In genomic region chr2:181365655-181366075, GRCm38 (mm10) we compare ENCODE assay signal across 7 mouse cellular contexts. TPM values are rescaled to one million over a fixed set of nuclear protein-coding genes. Genes with fewer than 3 reads are reported as not detected.
A peak's percentile ranks its signal among the peaks of the same experiment; 100 is the strongest.
DNase-seq lines count a peak whose midpoint lies in the region; ATAC-seq and TF ChIP-seq lines count a peak whose summit lies in the region.

No protein-coding gene starts in this region.

- no peaks in the 10 kb centered on the region for H3K9me3 ChIP-seq in lung, embryonic 15.5 days
- H3K9me3 ChIP-seq in liver, postnatal 0 days (ENCODE audit: low read length): no peaks in the 10 kb centered on the region

- 1% methylated on average over 20 of the region's 20 CpGs for WGBS in lung, embryonic 15.5 days
- WGBS in liver, postnatal 0 days (ENCODE audit: insufficient replicate concordance): 0% methylated on average over 20 of the region's 20 CpGs
- WGBS in thymus, adult 2 months: under 1% methylated on average over 20 of the region's 20 CpGs

- no peak for TF ChIP-seq EP300 in liver, postnatal 0 days (IDR thresholded peaks at IDR 0.05; ENCODE audit: low read depth)

- H3K4me1 ChIP-seq in lung, embryonic 15.5 days: peaks cover 31% of the 10 kb centered on the region
- H3K4me1 ChIP-seq in cortical plate, adult 2 months (ENCODE audit: control insufficient read depth, insufficient read depth, low read length): peaks cover 10% of the 10 kb centered on the region
- H3K4me1 ChIP-seq in liver, postnatal 0 days (ENCODE audit: insufficient read depth): peaks cover 19% of the 10 kb centered on the region
- peaks cover 10% of the 10 kb centered on the region for H3K4me1 ChIP-seq in thymus, adult 2 months (replicated peaks; ENCODE audit: control insufficient read depth, insufficient read depth, low read length)

- H3K9ac ChIP-seq in lung, embryonic 15.5 days: peak overlapping the region; percentile 91
- peak overlapping the region; percentile 81 for H3K9ac ChIP-seq in liver, postnatal 0 days (replicated peaks)

- no peak; the same call in 1 of the 2 replicates for TF ChIP-seq POLR2A in cortical plate, adult 2 months (IDR thresholded peaks at IDR 0.05; ENCODE audit: extremely low read depth, insufficient read depth, low read length)
- no peak for TF ChIP-seq POLR2A in thymus, adult 2 months (IDR thresholded peaks at IDR 0.05; ENCODE audit: control insufficient read depth, extremely low read depth, insufficient read depth, low read length, poor library complexity)

- DNase-seq in lung, postnatal 36 days: no peak
- peak; percentile 38 for DNase-seq in heart, postnatal 4 days
- peak; percentile 50 for DNase-seq in liver, postnatal 0 days
- peak; percentile 42 for DNase-seq in thymus, adult 2 months
- DNase-seq in natural killer cell, adult 2 months (ENCODE audit: low spot score in 2 of 2): no peak

- H3K27me3 ChIP-seq in lung, embryonic 15.5 days: no peaks in the 10 kb centered on the region
- H3K27me3 ChIP-seq in liver, postnatal 0 days (ENCODE audit: insufficient read depth, low read length): no peaks in the 10 kb centered on the region
- H3K27me3 ChIP-seq in thymus, adult 2 months (ENCODE audit: control insufficient read depth, insufficient read depth, low read length): no peaks in the 10 kb centered on the region

- peaks cover 35% of the 10 kb centered on the region for H3K36me3 ChIP-seq in lung, embryonic 15.5 days
- H3K36me3 ChIP-seq in liver, postnatal 0 days (replicated peaks; ENCODE audit: insufficient read depth, low read length): peaks cover 30% of the 10 kb centered on the region
- peaks cover 11% of the 10 kb centered on the region for H3K36me3 ChIP-seq in thymus, adult 2 months (ENCODE audit: control insufficient read depth, insufficient read depth, low read length)

- peak; percentile 66 for ATAC-seq in lung, embryonic 15.5 days (ENCODE audit: borderline replicate concordance, extremely low read depth, low FRiP score, low TSS enrichment)
- peak; percentile 70 for ATAC-seq in liver, postnatal 0 days

- no peak for TF ChIP-seq CTCF in cortical plate, adult 2 months (IDR thresholded peaks at IDR 0.05; ENCODE audit: extremely low read depth, insufficient read depth, low read length)
- TF ChIP-seq CTCF in liver, postnatal 0 days (IDR thresholded peaks at IDR 0.05; ENCODE audit: low read depth): no peak
- TF ChIP-seq CTCF in thymus, adult 2 months (IDR thresholded peaks at IDR 0.05; ENCODE audit: borderline replicate concordance, control insufficient read depth, extremely low read depth, insufficient read depth, low read length, poor library complexity): 0 out of 2 replicates have a peak, but pooled peaks have one; percentile 32

- peak overlapping the region; percentile 95 for H3K4me2 ChIP-seq in lung, embryonic 15.5 days
- peak overlapping the region; percentile 99 for H3K4me2 ChIP-seq in liver, postnatal 0 days (ENCODE audit: low read depth, low read length)

- H3K4me3 ChIP-seq in lung, embryonic 15.5 days: peak overlapping the region; percentile 92
- H3K4me3 ChIP-seq in cortical plate, adult 2 months (ENCODE audit: insufficient read depth, low read length): peak overlapping the region; percentile 89
- peak overlapping the region; percentile 82 for H3K4me3 ChIP-seq in liver, postnatal 0 days (ENCODE audit: low read depth, low read length)
- H3K4me3 ChIP-seq in thymus, adult 2 months (ENCODE audit: control insufficient read depth, insufficient read depth, low read length): peak overlapping the region; percentile 84

- peak overlapping the region; percentile 90 for H3K27ac ChIP-seq in lung, embryonic 15.5 days
- peak overlapping the region; percentile 52 for H3K27ac ChIP-seq in cortical plate, adult 2 months (ENCODE audit: insufficient read depth, low read length)
- peak overlapping the region; percentile 93 for H3K27ac ChIP-seq in liver, postnatal 0 days (ENCODE audit: low read depth)
- H3K27ac ChIP-seq in thymus, adult 2 months (ENCODE audit: control insufficient read depth, insufficient read depth, low read length): peak overlapping the region; percentile 30

RNA-seq across cellular contexts. Expression of gene Arfrp1, which starts 0.5 kb away (rescaled TPM):
- 61.8 and 66.7 TPM in 2 replicates for polyA plus RNA-seq in lung, embryonic 15.5 days (2015; fragmentation: Nextera tagmentation; extraction: Ambion mirVana)
- 70.9 and 72.7 TPM in 2 replicates for polyA plus RNA-seq in cortical plate, adult 2 months (2012; rRNA removed)
- total RNA-seq in heart, postnatal 4 days (2021): 10 to 100 TPM; 39.6 to 41.0 TPM
- 17.9 and 19.4 TPM in 2 replicates for polyA plus RNA-seq in liver, postnatal 0 days (2015; fragmentation: Nextera tagmentation; extraction: Ambion mirVana)
- 60.9 and 69.6 TPM in 2 replicates for polyA plus RNA-seq in thymus, adult 2 months (2012; rRNA removed)

RNA-seq across cellular contexts. Expression of gene Zgpat, which starts 0.9 kb away (rescaled TPM):
- polyA plus RNA-seq in lung, embryonic 15.5 days (2015; fragmentation: Nextera tagmentation; extraction: Ambion mirVana): 39.0 and 40.7 TPM in 2 replicates
- 89.3 and 99.8 TPM in 2 replicates for polyA plus RNA-seq in cortical plate, adult 2 months (2012; rRNA removed)
- total RNA-seq in heart, postnatal 4 days (2021): 10 to 100 TPM; 20.7 to 22.8 TPM
- polyA plus RNA-seq in liver, postnatal 0 days (2015; fragmentation: Nextera tagmentation; extraction: Ambion mirVana): 7.7 and 9.4 TPM in 2 replicates
- 87.6 and 91.9 TPM in 2 replicates for polyA plus RNA-seq in thymus, adult 2 months (2012; rRNA removed)

RNA-seq across cellular contexts. Expression of gene Lime1, which starts 14.2 kb away (rescaled TPM):
- 20.8 and 21.9 TPM in 2 replicates for polyA plus RNA-seq in lung, embryonic 15.5 days (2015; fragmentation: Nextera tagmentation; extraction: Ambion mirVana)
- 66.5 and 71.4 TPM in 2 replicates for polyA plus RNA-seq in cortical plate, adult 2 months (2012; rRNA removed)
- 1 to 10 TPM; 8.8 to 8.9 TPM for total RNA-seq in heart, postnatal 4 days (2021)
- 3.7 and 4.0 TPM in 2 replicates for polyA plus RNA-seq in liver, postnatal 0 days (2015; fragmentation: Nextera tagmentation; extraction: Ambion mirVana)
- 263 and 268 TPM in 2 replicates for polyA plus RNA-seq in thymus, adult 2 months (2012; rRNA removed)

RNA-seq across cellular contexts. Expression of gene Rtel1, which starts 46.1 kb away (rescaled TPM):
- 51.2 and 52.7 TPM in 2 replicates for polyA plus RNA-seq in lung, embryonic 15.5 days (2015; fragmentation: Nextera tagmentation; extraction: Ambion mirVana)
- polyA plus RNA-seq in cortical plate, adult 2 months (2012; rRNA removed): 55.5 and 62.0 TPM in 2 replicates
- total RNA-seq in heart, postnatal 4 days (2021): 10 to 100 TPM; 42.9 to 46.9 TPM
- 8.5 and 9.9 TPM in 2 replicates for polyA plus RNA-seq in liver, postnatal 0 days (2015; fragmentation: Nextera tagmentation; extraction: Ambion mirVana)
- 110 and 119 TPM in 2 replicates for polyA plus RNA-seq in thymus, adult 2 months (2012; rRNA removed)

RNA-seq across cellular contexts. Expression of gene Stmn3, which starts 51.4 kb away (rescaled TPM):
- polyA plus RNA-seq in lung, embryonic 15.5 days (2015; fragmentation: Nextera tagmentation; extraction: Ambion mirVana): 3.0 and 7.7 TPM in 2 replicates
- 777 and 783 TPM in 2 replicates for polyA plus RNA-seq in cortical plate, adult 2 months (2012; rRNA removed)
- total RNA-seq in heart, postnatal 4 days (2021): under 1 TPM; 0.24 to 0.47 TPM
- polyA plus RNA-seq in liver, postnatal 0 days (2015; fragmentation: Nextera tagmentation; extraction: Ambion mirVana): 0.19 TPM in 1 of 2 replicates, not detected in the other
- polyA plus RNA-seq in thymus, adult 2 months (2012; rRNA removed): 0.15 TPM in 1 of 2 replicates, not detected in the other

Comparison
In these comparisons a context has a peak if more than half of its experiments do, and no peak if none do; other contexts are left out.
1. H3K27ac ChIP-seq: peak in every context shown above with its lines; median percentile 93 in liver, postnatal 0 days; 90 in lung, embryonic 15.5 days; 52 in cortical plate, adult 2 months; 30 in thymus, adult 2 months.
2. DNase-seq: peak in heart, postnatal 4 days (single experiment), liver, postnatal 0 days (single experiment) and thymus, adult 2 months (single experiment); none in lung, postnatal 36 days (single experiment) and natural killer cell, adult 2 months (0 of 2).
3. Peak in every context shown above with its lines, with median percentiles within 50 percentile points of each other: H3K4me3 ChIP-seq.